ENCODE assay signal across 8 mouse cellular contexts in the genomic region with DNA sequence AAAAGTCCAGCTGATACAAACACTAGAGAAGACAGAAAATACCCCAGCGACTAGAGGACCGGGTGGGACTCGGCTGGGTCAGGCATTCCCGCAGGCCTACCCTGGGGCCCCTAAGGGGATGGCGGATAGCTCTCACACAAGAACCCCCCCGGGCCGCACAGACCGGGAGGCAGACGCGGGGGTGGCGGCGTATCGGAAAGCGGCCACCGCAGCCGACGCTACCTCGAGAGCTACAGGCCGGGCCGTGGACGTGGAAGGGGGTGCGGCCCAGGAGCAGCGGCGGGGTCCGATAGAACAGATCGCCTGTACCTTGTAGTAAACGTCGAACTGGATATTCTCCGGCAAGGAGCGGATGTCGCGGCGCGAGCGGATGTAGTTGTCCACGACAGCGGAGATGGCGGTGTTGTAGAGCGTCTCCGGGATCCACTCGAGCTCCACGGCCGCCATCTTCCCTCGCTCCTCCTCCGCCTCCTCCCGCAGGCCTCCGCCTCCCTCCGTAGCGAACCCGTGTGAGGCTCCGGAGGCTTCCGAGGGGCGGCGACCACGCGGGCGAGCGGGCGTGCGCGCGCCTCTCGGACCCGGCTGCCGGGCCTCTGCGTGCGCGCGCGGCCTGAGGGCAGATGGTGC. TPM values are rescaled to one million over a fixed set of nuclear protein-coding genes. Genes with fewer than 3 reads are reported as not detected.
DNase-seq lines count a peak whose midpoint lies in the region; ATAC-seq lines count a peak whose summit lies in the region.

No protein-coding gene starts in this region.

- H3K27me3 ChIP-seq in hindbrain, embryonic 14.5 days (ENCODE audit: control insufficient read depth, insufficient read depth, low read length) = no peaks in the 10 kb centered on the region

- ATAC-seq in hindbrain, embryonic 14.5 days (ENCODE audit: low FRiP score) = peak; percentile 95

- H3K27ac ChIP-seq in hindbrain, embryonic 14.5 days = peak overlapping the region; percentile 99

- peak overlapping the region; percentile 95 for H3K4me2 ChIP-seq in hindbrain, embryonic 14.5 days (replicated peaks)

- WGBS in hindbrain, embryonic 14.5 days = under 1% methylated on average over 70 of the region's 70 CpGs

- H3K4me1 ChIP-seq in hindbrain, embryonic 14.5 days (replicated peaks; ENCODE audit: control insufficient read depth, insufficient read depth, low read length) = peaks cover 20% of the 10 kb centered on the region

- H3K9me3 ChIP-seq in hindbrain, embryonic 14.5 days (ENCODE audit: control insufficient read depth, low read length) = no peaks in the 10 kb centered on the region

- H3K4me3 ChIP-seq in hindbrain, embryonic 14.5 days (replicated peaks; ENCODE audit: low read length) = peak overlapping the region; percentile 99

- H3K9ac ChIP-seq in hindbrain, embryonic 14.5 days = peak overlapping the region; percentile 97

- H3K36me3 ChIP-seq in hindbrain, embryonic 14.5 days (replicated peaks; ENCODE audit: control insufficient read depth, insufficient read depth) = no peaks in the 10 kb centered on the region

- DNase-seq in R1 (ENCODE audit: low read depth, low spot score) = peak; percentile 77
- DNase-seq in cerebellum, postnatal 10 days = peak; percentile 90 to 92
- peak; percentile 57 to 68 for DNase-seq in frontal cortex, postnatal 25 days (ENCODE audit: low spot score in 2 of 2)
- peak; percentile 81 for DNase-seq in hindbrain, embryonic 14.5 days (ENCODE audit: low spot score)
- peak; percentile 77 for DNase-seq in left cerebral cortex, adult 11 months (ENCODE audit: low spot score)
- peak; percentile 90 for DNase-seq in lung, postnatal 36 days
- peak; percentile 76 for DNase-seq in retina, postnatal 7 days (ENCODE audit: low read depth, low spot score)
- peak; percentile 71 to 78 for DNase-seq in urinary bladder, adult 18-20 months (ENCODE audit: low spot score in 2 of 2)

RNA-seq across cellular contexts. Expression of a gene that starts 0.5 kb away (rescaled TPM):
- polyA plus RNA-seq in hindbrain, embryonic 14.5 days (2014; fragmentation: Nextera tagmentation; extraction: Ambion mirVana) = 58.1 and 63.9 TPM in 2 replicates

Comparison
In these comparisons a context has a peak if more than half of its experiments do, and no peak if none do; other contexts are left out.
1. Peak in every context shown above with its lines: DNase-seq, ATAC-seq, H3K4me3 ChIP-seq and H3K27ac ChIP-seq.